Mouse (Mus musculus) kidney, adult 8-10 months (tissue): ENCODE results near the gene 4930404H24Rik.

Experiments used
- DNase-seq, 2 experiments: peaks; one replicate each; pipeline ENCODE4 v3.0.0; 2022

4930404H24Rik gene

GRCm38 (mm10) chr2:153492573-153493392 lies at the start of gene 4930404H24Rik:
4930404H24Rik (plus strand) TSS chr2:153492790.
- peak; percentile 51 to 53 for DNase-seq

GRCm38 (mm10) chr2:153443434-153444240 lies 49.0 kb upstream of the 4930404H24Rik start:
- no peak for DNase-seq

GRCm38 (mm10) chr2:153444254-153445136 lies 48.1 kb upstream of the 4930404H24Rik start:
- peak; percentile 47 to 60 for DNase-seq

- DNase-seq: peak in 1 of 2 experiments; percentile 32
Observed at GRCm38 (mm10) chr2:153445137-153446016, 47.2 kb upstream of the 4930404H24Rik start.

- peak; percentile 51 to 66 for DNase-seq
Observed at GRCm38 (mm10) chr2:153446017-153446408, 46.6 kb upstream of the 4930404H24Rik start.

GRCm38 (mm10) chr2:153446476-153446875 lies 46.1 kb upstream of the 4930404H24Rik start:
- DNase-seq: no peak

GRCm38 (mm10) chr2:153447719-153448118 lies 44.9 kb upstream of the 4930404H24Rik start:
- DNase-seq: no peak

- DNase-seq: no peak
Observed at GRCm38 (mm10) chr2:153448519-153448918, 44.1 kb upstream of the 4930404H24Rik start.

GRCm38 (mm10) chr2:153453961-153454759 lies 38.4 kb upstream of the 4930404H24Rik start:
- DNase-seq: no peak

GRCm38 (mm10) chr2:153454841-153455506 lies 37.6 kb upstream of the 4930404H24Rik start:
- no peak for DNase-seq

GRCm38 (mm10) chr2:153457467-153457866 lies 35.1 kb upstream of the 4930404H24Rik start:
- no peak for DNase-seq

GRCm38 (mm10) chr2:153458022-153458441 lies 34.6 kb upstream of the 4930404H24Rik start:
- no peak for DNase-seq

- DNase-seq: no peak
Observed at GRCm38 (mm10) chr2:153463257-153463656, 29.3 kb upstream of the 4930404H24Rik start.

- no peak for DNase-seq
Observed at GRCm38 (mm10) chr2:153467372-153467771, 25.2 kb upstream of the 4930404H24Rik start.

GRCm38 (mm10) chr2:153469317-153469716 lies 23.3 kb upstream of the 4930404H24Rik start:
- DNase-seq: no peak

GRCm38 (mm10) chr2:153469764-153470163 lies 22.8 kb upstream of the 4930404H24Rik start:
- DNase-seq: no peak

- peak in 1 of 2 experiments; percentile 53 for DNase-seq
Observed at GRCm38 (mm10) chr2:153470983-153471382, 21.6 kb upstream of the 4930404H24Rik start.

GRCm38 (mm10) chr2:153475114-153476112 lies 17.2 kb upstream of the 4930404H24Rik start:
- DNase-seq: no peak

GRCm38 (mm10) chr2:153478583-153478982 lies 14.0 kb upstream of the 4930404H24Rik start:
- peak; percentile 61 to 78 for DNase-seq
